Mouse (Mus musculus): ENCODE measurements around the gene Zfp473.

GRCm38 (mm10) chr7:44768129-44768528 is 17.3 kb upstream of the Zfp473 start:
- TF ChIP-seq POLR2A (IDR thresholded peaks at IDR 0.05; ENCODE audit: borderline replicate concordance, control insufficient read depth, low read depth, low read length) (no peak), CTCF (IDR thresholded peaks at IDR 0.05; ENCODE audit: control insufficient read depth, insufficient read depth, low read length) (no peak)

All from bone marrow, adult 2 months (tissue).